Mouse (Mus musculus) thymus, adult 2 months (tissue): ENCODE results near the gene Ywhae.

Source experiments
- CTCF ChIP-seq: fragments of 200-500 bp; IDR thresholded peaks from 2 replicates; pipeline ENCODE4 v1.5.1; 2012; ENCODE audit warnings: mild to moderate bottlenecking, control low read depth, low read length, moderate library complexity, borderline replicate concordance; ENCODE audit not compliant: control insufficient read depth, poor library complexity, insufficient read depth; ENCODE audit errors: extremely low read depth
- POLR2A ChIP-seq: fragments of 200-500 bp; IDR thresholded peaks from 2 replicates; pipeline ENCODE4 v1.6.1; 2012; ENCODE audit warnings: mild to moderate bottlenecking, low read length, control low read depth, moderate library complexity; ENCODE audit not compliant: control insufficient read depth, poor library complexity, insufficient read depth; ENCODE audit errors: extremely low read depth

DNA sequence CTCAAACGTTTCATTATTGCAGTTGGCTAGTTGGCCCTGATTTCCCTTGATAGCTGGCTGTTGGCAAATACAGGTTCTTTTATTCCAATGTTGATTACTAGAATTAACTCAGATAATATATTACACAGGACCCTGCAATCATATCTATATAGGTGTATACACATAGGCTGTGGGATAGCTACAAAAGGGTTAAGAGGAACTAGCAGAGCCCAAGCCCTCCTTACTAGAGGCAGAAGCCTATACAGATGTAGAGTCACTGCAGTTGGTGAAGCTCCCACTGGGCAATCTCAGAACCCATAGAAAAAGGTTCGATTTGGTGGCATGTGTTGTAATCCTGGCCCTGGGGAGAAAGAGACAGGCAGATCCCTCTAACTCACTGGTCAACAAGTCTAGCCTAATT lies 5.5 kb upstream of the Ywhae start:
- no peak for TF ChIP-seq CTCF
- TF ChIP-seq POLR2A: no peak
